Mouse (Mus musculus): ENCODE data around the gene Nlrc5. TPM values are rescaled to one million over a fixed set of nuclear protein-coding genes. Genes with fewer than 3 reads are reported as not detected.

Gene Nlrc5
- total RNA-seq, 2 experiments from 2014 or later, result 0.49 to 1.7 TPM

- intact Hi-C loops (cut with DNase I), result no loop called here
- no peak for DNase-seq (ENCODE audit: low spot score)
These were observed 19.8 kb downstream of the Nlrc5 start for GRCm38 (mm10) chr8:94453868-94454488.

GRCm38 (mm10) chr8:94454905-94455304 is 20.7 kb downstream of the Nlrc5 start:
- intact Hi-C loops (cut with DNase I), result no loop called here
- DNase-seq (ENCODE audit: low spot score), result no peak

DNA sequence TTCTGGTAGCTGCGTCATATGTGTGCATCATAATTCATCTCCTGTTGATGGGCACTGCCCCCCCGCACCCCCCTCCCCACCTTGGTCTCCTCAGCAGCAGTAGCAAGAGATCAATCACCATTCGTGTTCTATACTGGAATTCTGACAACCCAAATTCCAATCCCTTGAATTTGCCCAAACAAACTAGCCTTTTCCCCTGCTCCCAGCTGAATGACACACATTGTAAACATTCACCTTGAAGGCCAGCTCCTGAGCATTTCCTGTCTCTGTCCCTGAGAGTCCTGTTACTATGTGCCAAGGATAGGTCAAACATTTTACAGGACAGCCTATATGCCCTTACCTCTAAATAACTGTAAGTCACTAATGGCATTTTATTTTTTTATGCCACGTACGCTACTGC is 21.9 kb downstream of the Nlrc5 start:
- intact Hi-C loops (cut with DNase I), result no loop called here

DNA sequence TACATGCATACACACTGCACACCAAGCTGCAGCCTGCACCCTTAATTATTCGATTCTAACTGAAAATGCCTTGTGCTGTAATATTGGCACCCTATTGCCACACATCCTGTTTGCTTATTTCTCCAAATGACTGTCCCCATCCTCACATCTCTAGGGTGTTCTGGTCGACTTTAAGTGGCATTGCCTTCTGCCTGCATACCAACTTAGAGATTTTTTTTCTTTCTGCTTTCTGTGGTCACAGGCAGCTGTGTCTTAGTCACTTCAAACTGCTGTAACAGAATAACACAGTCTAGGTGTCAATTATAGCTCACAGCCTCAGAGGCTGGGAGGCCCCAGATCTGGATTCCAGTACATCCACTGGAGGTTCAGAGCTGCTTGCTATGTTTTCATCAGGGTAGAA is 24.4 kb downstream of the Nlrc5 start:
- intact Hi-C loops (cut with DNase I), result no loop called here
- DNase-seq (ENCODE audit: low spot score), result no peak

More for the DNA sequence above, 21.9 kb downstream of the Nlrc5 start:
- no peak for DNase-seq (ENCODE audit: low spot score)

DNA sequence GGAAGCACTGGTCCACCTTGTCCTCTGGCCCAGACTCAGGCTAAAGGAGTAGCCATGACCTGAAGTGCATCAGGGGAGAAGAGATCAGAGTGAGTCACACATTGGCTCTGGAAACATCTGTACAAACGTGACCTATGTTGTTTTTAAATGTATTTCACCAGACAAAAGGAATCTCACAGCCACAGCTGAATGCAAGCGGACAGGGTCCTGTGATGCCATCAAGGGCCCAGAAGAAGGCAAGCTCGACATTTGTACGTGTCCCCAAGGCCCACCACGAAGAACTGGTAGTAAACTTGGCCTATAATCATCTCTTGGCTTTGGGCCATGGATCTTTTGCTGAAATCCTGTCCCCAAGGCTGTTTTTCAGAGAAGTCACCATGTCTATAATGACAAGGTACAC is 35.5 kb downstream of the Nlrc5 start:
- intact Hi-C loops (cut with DNase I), result no loop called here
- DNase-seq (ENCODE audit: low spot score), result no peak

DNA sequence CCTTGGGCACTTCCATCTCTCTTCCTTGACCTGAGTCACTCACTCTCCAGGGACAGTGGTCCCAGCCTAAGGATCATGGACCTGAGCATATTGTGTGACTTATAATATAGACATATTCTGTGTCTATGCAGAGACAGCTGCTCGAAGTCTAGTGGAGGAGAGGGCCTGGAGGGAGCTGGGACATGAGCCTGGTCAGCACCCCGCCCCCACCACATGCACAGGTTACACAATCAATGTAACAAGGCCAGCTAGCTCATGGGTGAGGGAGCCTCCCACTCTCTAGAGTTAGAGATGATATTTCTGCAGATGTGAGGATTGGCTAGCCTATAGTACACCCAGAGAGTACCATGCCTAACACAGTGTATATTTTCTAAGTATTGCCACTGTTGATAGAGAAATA is 36.6 kb downstream of the Nlrc5 start:
- intact Hi-C loops (cut with DNase I), result no loop called here

GRCm38 (mm10) chr8:94471281-94471680 is 37.1 kb downstream of the Nlrc5 start:
- DNase-seq (ENCODE audit: low spot score), result no peak
- intact Hi-C loops (cut with DNase I), result no loop called here

More for the DNA sequence above, 36.6 kb downstream of the Nlrc5 start:
- DNase-seq (ENCODE audit: low spot score), result no peak

- no peak for DNase-seq (ENCODE audit: low spot score)
- intact Hi-C loops (cut with DNase I), result no loop called here
These were observed 38.6 kb downstream of the Nlrc5 start for GRCm38 (mm10) chr8:94472741-94473140.

DNA sequence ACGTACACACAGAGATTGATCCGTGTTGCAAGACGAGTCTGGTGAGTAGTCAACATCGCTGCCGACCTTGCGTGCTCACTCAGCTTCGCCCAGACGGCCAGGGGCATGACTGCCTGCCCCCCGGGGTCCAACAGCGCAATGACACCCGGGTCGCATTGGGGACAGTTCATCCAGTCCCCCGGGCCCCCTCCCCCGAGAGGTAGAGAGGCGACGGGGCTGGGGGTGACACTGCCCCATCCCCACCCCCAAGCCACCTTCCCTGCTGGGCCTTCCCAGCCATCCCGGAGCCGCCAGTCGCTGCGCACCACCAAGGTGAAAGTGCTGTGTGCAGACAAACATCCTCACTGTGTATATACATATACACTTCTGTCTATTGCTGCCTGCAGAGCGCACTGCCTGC is 39.3 kb downstream of the Nlrc5 start:
- intact Hi-C loops (cut with DNase I), result no loop called here
- DNase-seq (ENCODE audit: low spot score), result no peak

GRCm38 (mm10) chr8:94475786-94476185 is 41.6 kb downstream of the Nlrc5 start:
- intact Hi-C loops (cut with DNase I), result no loop called here
- no peak for DNase-seq (ENCODE audit: low spot score)

DNA sequence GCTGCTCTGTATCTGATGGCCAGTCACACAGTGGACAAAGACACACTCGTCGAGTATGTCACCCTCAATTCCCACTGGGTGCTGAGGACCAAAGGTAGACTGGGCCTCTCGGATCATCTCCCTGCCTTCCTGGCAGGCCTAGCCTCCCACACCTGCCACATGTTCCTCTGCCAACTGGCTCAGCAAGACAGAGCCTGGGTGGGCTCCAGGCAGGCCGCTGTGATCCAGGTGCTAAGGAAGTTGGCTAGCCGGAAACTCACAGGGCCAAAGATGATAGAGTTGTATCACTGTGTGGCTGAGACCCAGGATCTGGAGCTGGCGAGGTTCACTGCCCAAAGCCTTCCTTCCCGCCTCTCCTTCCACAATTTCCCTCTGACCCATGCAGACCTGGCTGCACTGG is 42.7 kb downstream of the Nlrc5 start:
- DNase-seq (ENCODE audit: low spot score), result no peak
- intact Hi-C loops (cut with DNase I), result no loop called here

- intact Hi-C loops (cut with DNase I), result no loop called here
- DNase-seq (ENCODE audit: low spot score), result no peak
These were observed 47.9 kb downstream of the Nlrc5 start for GRCm38 (mm10) chr8:94482051-94482450.

- intact Hi-C loops (cut with DNase I), result loop anchor here (2.0 to 5.0 kb wide), 2 partner anchors 88 to 154 kb away; no protein-coding TSS in a partner anchor
- no peak for DNase-seq (ENCODE audit: low spot score)
These were observed 51.1 kb downstream of the Nlrc5 start for GRCm38 (mm10) chr8:94485288-94485687.

GRCm38 (mm10) chr8:94485882-94486281 is 51.7 kb downstream of the Nlrc5 start:
- no peak for DNase-seq (ENCODE audit: low spot score)
- intact Hi-C loops (cut with DNase I), result loop anchor here (2.0 to 5.0 kb wide), 2 partner anchors 89 to 155 kb away; no protein-coding TSS in a partner anchor

DNA sequence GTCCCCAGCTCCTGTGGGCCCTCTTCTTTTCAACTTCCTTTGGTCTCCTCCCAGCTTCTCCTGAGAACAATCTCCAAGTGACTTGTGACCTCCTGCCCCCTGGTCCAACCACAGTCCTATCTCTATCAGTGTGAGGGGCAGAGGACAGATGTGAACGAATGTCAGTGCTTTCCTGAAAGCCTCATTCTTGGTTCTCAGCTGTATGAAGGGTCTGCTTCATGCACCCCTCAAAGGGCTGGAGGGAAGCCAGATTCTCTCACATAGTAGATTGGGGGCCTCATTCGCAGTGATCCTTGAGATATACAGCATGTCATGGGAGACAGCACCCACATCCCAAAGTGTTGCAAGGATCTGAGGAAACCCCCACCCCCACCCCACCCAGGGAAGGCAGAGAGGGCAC is 53.9 kb downstream of the Nlrc5 start:
- DNase-seq (ENCODE audit: low spot score), result no peak
- intact Hi-C loops (cut with DNase I), result loop anchor here (5.0 kb wide), 1 partner anchor 91 kb away; no protein-coding TSS in a partner anchor

GRCm38 (mm10) chr8:94489809-94490483 is 55.8 kb downstream of the Nlrc5 start:
- intact Hi-C loops (cut with DNase I), result loop anchor here (2.0 to 5.0 kb wide), 2 partner anchors 93 to 211 kb away; no protein-coding TSS in a partner anchor
- no peak for DNase-seq (ENCODE audit: low spot score)

GRCm38 (mm10) chr8:94492021-94492681 is 58.0 kb downstream of the Nlrc5 start:
- intact Hi-C loops (cut with DNase I), result loop anchor here (1.0 to 2.0 kb wide), 2 partner anchors 93 to 162 kb away; no protein-coding TSS in a partner anchor
- DNase-seq (ENCODE audit: low spot score), result peak; percentile 48

DNA sequence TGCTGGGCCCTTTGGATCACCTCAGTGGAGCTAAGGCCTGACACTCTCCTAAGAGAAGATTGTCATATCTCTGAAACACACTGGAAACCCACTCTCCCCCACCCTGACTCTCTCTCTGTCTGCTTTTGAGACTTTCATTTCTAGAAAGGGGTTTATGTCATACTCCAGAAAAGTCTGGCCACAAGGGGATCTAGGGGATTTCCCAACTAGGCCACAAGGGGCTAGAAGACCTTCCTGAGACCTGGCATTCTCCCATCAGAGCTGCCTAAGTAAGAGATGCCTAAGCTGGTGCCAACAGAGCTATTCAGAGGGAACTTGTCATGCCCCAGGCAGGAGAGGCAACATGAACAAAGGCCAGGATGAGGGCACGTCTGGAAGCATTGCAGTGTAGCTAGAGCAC is 59.1 kb downstream of the Nlrc5 start:
- no peak for DNase-seq (ENCODE audit: low spot score)
- intact Hi-C loops (cut with DNase I), result loop anchor here (2.0 kb wide), 1 partner anchor 92 kb away; no protein-coding TSS in a partner anchor

GRCm38 (mm10) chr8:94515430-94516208 is 81.5 kb downstream of the Nlrc5 start:
- no peak for DNase-seq (ENCODE audit: low spot score)
- intact Hi-C loops (cut with DNase I), result no loop called here

DNA sequence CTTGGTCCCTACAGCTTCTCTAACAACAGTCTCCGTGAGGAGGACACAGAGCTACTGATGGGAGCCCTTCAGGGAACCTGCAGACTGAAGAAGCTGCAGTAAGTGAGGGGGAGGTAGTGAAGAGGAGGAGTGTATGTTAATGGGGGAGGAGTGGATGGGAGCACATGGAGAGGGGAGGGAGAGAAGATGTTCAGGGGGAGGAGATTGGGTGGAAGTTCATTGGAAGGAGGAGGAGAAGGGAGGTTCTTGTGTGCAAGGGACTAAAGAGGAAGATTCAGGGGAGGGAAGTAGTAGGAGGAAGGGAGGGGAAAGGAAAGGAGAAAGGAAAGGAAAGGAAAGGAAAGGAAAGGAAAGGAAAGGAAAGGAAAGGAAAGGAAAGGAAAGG is 82.0 kb downstream of the Nlrc5 start:
- intact Hi-C loops (cut with DNase I), result no loop called here
- no peak for DNase-seq (ENCODE audit: low spot score)
